Mouse (Mus musculus) cerebellum, adult 9-10 months (tissue): ENCODE measurements around the gene Podxl2.

Experiments
- DNase-seq: peaks from one replicate; pipeline ENCODE4 v3.0.0; 2022

Podxl2 gene

GRCm38 (mm10) chr6:88874868-88875508 is at the start of gene Podxl2:
Gene Podxl2 (minus strand): TSS chr6:88875044.
- peak; percentile 87 for DNase-seq

GRCm38 (mm10) chr6:88918802-88919201 is 44.0 kb upstream of the Podxl2 start:
- no peak for DNase-seq

DNA sequence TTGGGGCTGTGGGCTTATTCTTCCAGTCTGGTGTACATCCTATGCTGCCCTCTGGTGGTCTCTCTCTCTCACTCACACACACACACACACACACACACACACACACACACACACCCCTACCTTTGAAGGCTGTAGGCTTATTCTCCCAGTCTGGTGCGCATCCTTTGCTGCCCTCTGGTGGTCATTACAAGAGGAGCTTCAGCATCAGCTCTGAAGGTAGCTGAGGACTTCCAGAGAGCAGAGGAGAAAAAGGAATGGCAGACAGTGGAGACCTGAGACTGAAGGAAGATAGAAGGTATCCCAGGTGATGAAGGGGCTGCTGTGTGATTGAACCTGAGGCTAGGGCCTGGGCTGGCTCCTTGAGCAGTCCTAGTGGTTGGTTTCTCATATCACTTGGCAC is 41.3 kb upstream of the Podxl2 start:
- no peak for DNase-seq

GRCm38 (mm10) chr6:88915510-88915909 is 40.7 kb upstream of the Podxl2 start:
- no peak for DNase-seq

DNA sequence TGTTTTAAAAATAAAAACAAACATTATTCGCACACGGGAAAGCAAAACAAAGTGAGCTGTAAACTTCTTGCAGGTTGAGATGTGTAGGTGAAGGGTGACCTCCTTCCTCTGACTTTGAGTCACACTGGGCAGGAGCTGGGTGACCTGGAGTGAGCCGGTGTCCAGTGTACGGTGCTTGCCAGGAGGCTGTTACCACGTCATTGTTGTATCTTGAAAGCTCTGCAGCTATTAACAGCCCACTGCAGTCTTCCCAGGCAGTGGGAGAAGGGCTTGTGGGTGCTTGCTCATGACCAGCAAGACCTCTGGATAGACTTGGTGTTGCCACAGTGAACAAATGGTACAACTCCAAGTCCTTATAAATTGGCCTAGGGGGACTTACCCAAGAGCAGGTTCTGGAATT is 40.0 kb upstream of the Podxl2 start:
- DNase-seq = no peak

- no peak for DNase-seq
Observed at GRCm38 (mm10) chr6:88913440-88913839, 38.6 kb upstream of the Podxl2 start.

DNA sequence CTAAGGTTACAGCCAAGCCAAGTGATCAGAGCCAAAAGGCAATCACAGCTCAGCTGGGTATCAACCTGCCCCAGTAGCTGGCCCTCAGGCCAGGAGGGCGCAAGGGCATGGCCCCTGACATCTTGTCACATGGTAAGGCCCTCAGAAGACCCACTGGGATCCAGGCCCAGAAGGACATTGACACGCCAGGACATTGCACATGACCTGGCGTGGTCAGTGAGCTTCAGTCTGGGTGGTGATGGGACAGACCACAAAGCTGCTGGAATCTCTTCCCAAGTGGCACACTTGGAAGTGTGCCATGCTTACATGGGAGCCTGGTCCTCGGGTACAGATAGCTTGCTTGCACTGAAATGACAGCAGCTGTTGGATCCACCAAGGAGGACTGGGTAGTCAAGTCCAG is 38.2 kb upstream of the Podxl2 start:
- DNase-seq = no peak

- no peak for DNase-seq
Observed at GRCm38 (mm10) chr6:88909151-88909550, 34.3 kb upstream of the Podxl2 start.

- peak; percentile 80 for DNase-seq
Observed at GRCm38 (mm10) chr6:88906369-88907108, 31.7 kb upstream of the Podxl2 start.

- DNase-seq = peak; percentile 32
Observed at GRCm38 (mm10) chr6:88905042-88905441, 30.2 kb upstream of the Podxl2 start.

GRCm38 (mm10) chr6:88904456-88904974 is 29.7 kb upstream of the Podxl2 start:
- peak; percentile 57 for DNase-seq

DNA sequence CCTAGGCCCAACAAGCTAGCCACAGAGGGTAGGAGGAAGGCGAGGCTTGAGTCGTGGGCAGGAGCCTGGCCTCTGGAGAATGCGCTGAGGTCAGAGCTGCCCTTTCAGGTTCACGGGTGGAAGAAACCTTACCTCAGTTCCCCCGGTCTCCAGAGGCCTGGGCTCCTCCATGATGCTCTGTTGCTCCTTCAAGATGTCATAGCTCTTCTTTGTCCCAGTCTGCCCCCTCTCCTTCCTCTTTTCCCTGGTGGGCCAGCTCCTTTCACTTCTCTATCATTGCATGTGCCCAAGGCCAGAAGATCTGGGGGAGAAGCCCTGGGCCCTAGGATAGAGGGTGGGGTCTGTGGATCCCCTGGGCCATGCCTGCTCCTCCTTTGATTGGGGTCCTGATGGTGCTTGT is 28.9 kb upstream of the Podxl2 start:
- DNase-seq = peak; percentile 42

DNA sequence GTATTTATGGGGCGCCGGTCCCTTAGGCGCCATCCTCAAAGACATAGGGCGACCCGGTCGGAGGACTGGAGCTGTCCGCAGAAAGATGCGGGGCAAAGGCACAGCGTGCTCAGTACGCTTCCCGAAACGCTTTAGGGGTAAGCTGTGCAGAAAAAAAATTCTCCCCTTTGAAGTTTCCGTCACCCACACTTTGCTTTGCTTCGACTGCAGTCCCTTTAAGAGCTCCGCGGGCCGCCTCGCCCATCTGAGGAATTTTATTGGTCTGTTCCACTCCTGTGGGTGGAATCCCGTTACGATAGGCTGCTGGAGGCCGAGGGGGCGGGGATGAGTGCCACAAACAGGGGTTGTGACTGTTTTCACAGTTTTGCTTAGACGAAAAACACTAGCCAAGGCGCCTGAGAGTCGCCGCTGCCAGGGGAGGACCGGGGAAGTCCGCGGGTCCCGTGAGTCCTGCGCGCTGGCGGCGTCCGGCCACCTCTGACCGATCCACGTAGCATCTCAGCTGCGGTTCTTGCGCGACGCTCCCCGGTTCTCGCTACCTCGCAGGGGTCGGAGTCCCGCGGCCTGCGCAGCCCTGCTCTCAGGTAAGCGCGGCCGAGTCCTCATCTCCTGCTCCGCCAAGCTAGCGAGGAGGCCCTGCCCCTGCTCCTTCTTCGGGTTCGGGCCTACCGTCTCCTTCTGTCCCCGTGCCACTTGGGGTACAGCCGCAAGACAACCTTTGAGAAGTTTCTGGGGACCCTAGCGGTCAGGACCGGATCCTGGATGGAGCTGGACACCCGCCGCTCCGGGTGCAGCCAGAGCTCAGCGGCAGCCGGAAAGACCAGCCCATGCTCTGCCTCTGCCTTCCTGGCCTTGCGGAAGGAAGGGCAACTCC is 27.3 kb upstream of the Podxl2 start, which contains the start of gene Tpra1:
Gene Tpra1 (plus strand): TSS at position 305 of the 874 bp plus-strand sequence.
- DNase-seq = peak; percentile 95

GRCm38 (mm10) chr6:88901471-88901870 is 26.6 kb upstream of the Podxl2 start:
- DNase-seq = no peak

GRCm38 (mm10) chr6:88899628-88900027 is 24.8 kb upstream of the Podxl2 start:
- peak; percentile 51 for DNase-seq

- DNase-seq = no peak
Observed at GRCm38 (mm10) chr6:88899086-88899485, 24.2 kb upstream of the Podxl2 start.

- DNase-seq = peak; percentile 91
Observed at GRCm38 (mm10) chr6:88898534-88899048, 23.7 kb upstream of the Podxl2 start, which contains the start of gene Mcm2. Gene Mcm2 (minus strand): TSS chr6:88898780.

DNA sequence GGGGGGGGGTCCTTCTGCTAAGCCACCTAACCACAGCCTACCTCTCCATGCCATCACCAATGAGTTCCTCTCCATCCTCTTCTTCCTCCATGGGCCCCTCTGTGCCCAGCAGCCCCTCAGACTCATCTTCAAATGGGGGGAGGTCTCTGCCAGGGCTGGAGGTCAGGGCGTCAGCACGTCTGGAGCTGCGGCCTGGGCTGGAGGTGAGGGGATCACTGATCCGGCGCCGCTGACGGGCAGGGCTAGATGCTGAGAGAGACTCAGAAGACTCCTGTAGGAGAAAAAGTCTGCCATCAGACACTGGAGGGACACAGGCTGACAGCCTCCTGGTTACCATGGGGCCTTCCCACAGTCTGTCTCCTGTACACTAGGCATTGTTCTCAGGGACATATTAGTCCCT is 22.4 kb upstream of the Podxl2 start:
- DNase-seq = no peak

- DNase-seq = peak; percentile 13
Observed at GRCm38 (mm10) chr6:88895943-88896342, 21.1 kb upstream of the Podxl2 start.

- peak; percentile 79 for DNase-seq
Observed at GRCm38 (mm10) chr6:88893559-88893958, 18.7 kb upstream of the Podxl2 start.

GRCm38 (mm10) chr6:88890832-88891231 is 16.0 kb upstream of the Podxl2 start:
- DNase-seq = no peak

GRCm38 (mm10) chr6:88889410-88890042 is 14.7 kb upstream of the Podxl2 start:
- no peak for DNase-seq
